Mouse (Mus musculus) midbrain, postnatal 0 days (tissue): ENCODE measurements around the gene Zfhx3. TPM values are rescaled to one million over a fixed set of nuclear protein-coding genes. Genes with fewer than 3 reads are reported as not detected.

Source experiments
- ATAC-seq: fragments of 200-750 bp; cut with Nextera tagmentation; 2 replicates; pipeline ENCODE4 v1.8.0; 2017; ENCODE audit warnings: moderate number of reproducible peaks, mild to moderate bottlenecking, moderate TSS enrichment, moderate library complexity; ENCODE audit not compliant: low FRiP score
- DNase-seq: peaks from one replicate; pipeline ENCODE4 v3.0.0-alpha.2; 2015; ENCODE audit warnings: low spot score
- H3K27ac ChIP-seq: fragments of 300-500 bp; sonication (generic); 2 replicates; pipeline ENCODE4 v1.5.1; 2014; ENCODE audit warnings: low read depth, mild to moderate bottlenecking, low read length, mixed read lengths
- H3K27me3 ChIP-seq: fragments of 300-500 bp; sonication (generic); 2 replicates; pipeline ENCODE4 v1.6.1; 2014; ENCODE audit warnings: low read length, control low read depth, mixed read lengths; ENCODE audit not compliant: insufficient read depth
- H3K36me3 ChIP-seq: fragments of 300-500 bp; sonication (generic); 2 replicates; pipeline ENCODE4 v1.6.1; 2014; ENCODE audit warnings: low read length, control low read depth, mixed read lengths; ENCODE audit not compliant: insufficient read depth
- H3K4me1 ChIP-seq: fragments of 300-500 bp; sonication (generic); 2 replicates; pipeline ENCODE4 v1.6.1; 2014; ENCODE audit warnings: mild to moderate bottlenecking, control low read depth, antibody characterized with exemption, low read length, mixed read lengths; ENCODE audit not compliant: insufficient read depth
- H3K4me2 ChIP-seq: fragments of 300-500 bp; sonication (generic); 2 replicates; pipeline ENCODE4 v1.6.1; 2014; ENCODE audit warnings: low read depth, mild to moderate bottlenecking, low read length, mixed read lengths; ENCODE audit not compliant: poor library complexity, severe bottlenecking
- H3K4me3 ChIP-seq: fragments of 300-500 bp; sonication (generic); 2 replicates; pipeline ENCODE4 v1.5.1; 2014; ENCODE audit warnings: low read depth, mild to moderate bottlenecking, low read length, moderate library complexity
- H3K9ac ChIP-seq: fragments of 300-500 bp; sonication (generic); replicated peaks from 2 replicates; pipeline ENCODE4 v1.6.1; 2014; ENCODE audit warnings: mild to moderate bottlenecking, low read length, moderate library complexity, mixed read lengths; ENCODE audit not compliant: poor library complexity, severe bottlenecking
- H3K9me3 ChIP-seq: fragments of 300-500 bp; sonication (generic); 2 replicates; pipeline ENCODE4 v1.6.1; 2016; ENCODE audit warnings: low read length, control low read depth
- CTCF ChIP-seq: IDR thresholded peaks from 2 replicates; pipeline ENCODE4 v1.5.1; 2016; ENCODE audit warnings: antibody characterized with exemption, mild to moderate bottlenecking
- WGBS: fragments of 180-500 bp; shearing (Covaris S2); extraction: QIAGEN DNeasy Blood & Tissue Kit; methylation state at CpG from one replicate; pipeline ENCODE4 v1.1.7; 2014; 5-methylcytosine and 5-hydroxymethylcytosine counted together
- polyA plus RNA-seq: library from polyadenylated mRNA; unstranded; fragments of >200 nt; fragmentation: Nextera tagmentation; extraction: Ambion mirVana; gene quantifications from 2 replicates; pipeline ENCODE4 v1.2.1, GENCODE M21; 2015
- total RNA-seq: library from RNA; depleted of rRNA; stranded (reverse); fragments of >200 nt; gene quantifications from 2 replicates; pipeline ENCODE4 v1.2.3, GENCODE M21; 2014

Zfhx3 gene
- total and polyA plus RNA-seq, 2 experiments from 2014 or later: 33.1 to 44.5 TPM

- Histone ChIP-seq H3K27me3 (no peaks in the 10 kb centered on the region), H3K9ac (no peak overlapping the region), H3K4me2 (no peak overlapping the region), H3K27ac (no peak overlapping the region), H3K4me1 (no peaks in the 10 kb centered on the region), H3K9me3 (no peaks in the 10 kb centered on the region), H3K4me3 (no peak overlapping the region), H3K36me3 (no peaks in the 10 kb centered on the region)
- ATAC-seq: no peak
- TF ChIP-seq CTCF: no peak
- 64% methylated on average over 6 of the region's 6 CpGs for WGBS
- no peak for DNase-seq
Observed at GRCm38 (mm10) chr8:108563420-108563819, 621.0 kb downstream of the Zfhx3 start.

DNA sequence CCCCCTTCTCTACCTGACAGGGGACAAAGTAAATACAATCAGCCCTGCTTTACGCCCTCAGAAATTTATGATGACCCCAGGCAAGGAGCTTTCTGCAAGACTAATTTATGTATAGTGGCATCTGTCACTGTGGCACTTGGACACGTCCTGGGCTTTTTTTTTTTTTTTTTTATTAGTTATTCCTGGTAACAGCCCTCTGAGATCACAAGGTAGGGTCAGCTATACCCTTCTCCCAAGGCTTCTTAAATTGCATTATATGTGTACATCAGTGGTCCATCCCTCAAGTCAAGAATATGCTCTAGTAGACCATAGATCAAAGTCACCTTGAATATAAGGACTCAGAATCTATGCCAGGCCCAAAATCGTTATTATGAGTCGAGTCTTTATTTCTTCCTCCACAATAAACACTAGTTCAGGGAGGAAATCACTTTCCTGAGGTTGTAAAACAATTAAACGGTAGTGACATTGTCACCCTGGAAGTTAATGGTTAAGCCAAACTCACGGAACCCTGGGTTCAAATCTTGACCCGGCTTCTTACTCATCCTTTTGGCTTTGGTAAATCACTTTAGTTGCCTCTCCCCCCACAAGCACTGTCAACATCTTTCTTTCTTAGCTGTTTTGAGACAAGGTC, 621.6 kb downstream of the Zfhx3 start:
- 85% methylated on average over 7 of the region's 7 CpGs for WGBS
- no peak for TF ChIP-seq CTCF
- Histone ChIP-seq H3K27ac (no peak overlapping the region), H3K4me3 (no peak overlapping the region), H3K27me3 (no peaks in the 10 kb centered on the region), H3K9me3 (no peaks in the 10 kb centered on the region), H3K9ac (no peak overlapping the region), H3K4me2 (no peak overlapping the region), H3K36me3 (no peaks in the 10 kb centered on the region), H3K4me1 (no peaks in the 10 kb centered on the region)
- no peak for ATAC-seq
- no peak for DNase-seq

DNA sequence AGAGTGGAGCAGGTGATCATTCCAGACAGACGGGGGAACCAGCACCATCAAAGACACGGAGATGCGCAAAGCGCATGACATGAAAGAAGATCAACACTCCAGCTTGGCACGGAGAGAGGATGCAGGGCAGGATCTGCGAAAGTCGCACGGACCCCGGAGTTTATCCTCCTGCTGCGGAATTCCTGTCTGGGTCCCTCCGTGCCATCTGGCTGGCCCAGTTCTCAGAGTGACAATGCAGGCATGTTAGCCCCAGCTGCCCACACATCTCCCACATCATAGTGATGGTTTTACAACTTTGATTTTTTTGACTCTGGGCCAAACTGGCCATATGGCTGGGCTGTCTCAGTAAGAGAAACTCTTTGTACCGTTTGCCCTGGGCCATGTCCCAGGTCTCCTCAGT, 623.6 kb downstream of the Zfhx3 start:
- DNase-seq (peak; percentile 61), ATAC-seq (no peak)
- H3K36me3 ChIP-seq: no peaks in the 10 kb centered on the region
- no peaks in the 10 kb centered on the region for H3K27me3 ChIP-seq
- H3K4me2 ChIP-seq: no peak overlapping the region
- no peak overlapping the region for H3K27ac ChIP-seq
- no peak overlapping the region for H3K9ac ChIP-seq
- no peaks in the 10 kb centered on the region for H3K9me3 ChIP-seq
- TF ChIP-seq CTCF: no peak
- no peak overlapping the region for H3K4me3 ChIP-seq
- H3K4me1 ChIP-seq: no peaks in the 10 kb centered on the region
- 56% methylated on average over 12 of the region's 12 CpGs for WGBS

DNA sequence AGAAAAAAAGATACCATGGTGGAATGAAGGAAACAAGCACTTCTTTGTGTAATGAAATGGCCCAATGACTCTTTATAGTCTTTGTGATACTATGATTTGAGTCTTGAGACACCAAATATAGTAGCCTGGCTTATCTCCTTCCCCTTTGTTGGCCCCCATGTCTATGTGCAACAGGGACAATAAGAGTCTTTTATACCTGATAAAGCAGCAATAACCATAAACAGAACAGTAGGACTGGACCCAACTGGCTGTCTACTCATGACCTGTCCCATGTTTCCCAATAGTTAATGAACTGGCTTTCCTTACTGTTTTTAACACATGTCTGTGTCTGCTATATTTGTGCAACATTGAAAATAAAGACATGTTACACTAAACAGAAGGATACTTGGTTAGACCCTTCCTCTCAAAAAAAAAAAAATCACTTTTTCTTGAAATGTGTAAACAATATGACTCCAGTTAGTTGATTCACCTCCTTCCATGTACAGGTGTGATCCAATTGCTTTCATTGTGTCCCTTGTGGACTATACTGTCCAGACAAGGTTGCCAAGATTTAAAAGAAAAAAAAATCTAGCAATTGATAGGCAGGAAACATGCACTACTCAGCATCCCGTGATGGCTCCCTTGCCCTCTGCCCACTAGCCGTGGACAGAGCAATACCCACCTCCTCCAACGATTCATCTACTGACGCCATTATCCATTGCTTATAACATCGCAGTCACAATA, 631.0 kb downstream of the Zfhx3 start:
- ATAC-seq (no peak), DNase-seq (no peak)
- H3K9me3 ChIP-seq: no peaks in the 10 kb centered on the region
- H3K4me2 ChIP-seq: no peak overlapping the region
- peaks cover 4% of the 10 kb centered on the region; the same call in 1 of the 2 replicates for H3K4me1 ChIP-seq
- no peaks in the 10 kb centered on the region for H3K36me3 ChIP-seq
- H3K4me3 ChIP-seq: no peak overlapping the region
- TF ChIP-seq CTCF: no peak
- whole genome bisulfite sequencing: 86% methylated on average over 5 of the region's 5 CpGs
- no peaks in the 10 kb centered on the region for H3K27me3 ChIP-seq
- no peak overlapping the region for H3K27ac ChIP-seq
- H3K9ac ChIP-seq: no peak overlapping the region

DNA sequence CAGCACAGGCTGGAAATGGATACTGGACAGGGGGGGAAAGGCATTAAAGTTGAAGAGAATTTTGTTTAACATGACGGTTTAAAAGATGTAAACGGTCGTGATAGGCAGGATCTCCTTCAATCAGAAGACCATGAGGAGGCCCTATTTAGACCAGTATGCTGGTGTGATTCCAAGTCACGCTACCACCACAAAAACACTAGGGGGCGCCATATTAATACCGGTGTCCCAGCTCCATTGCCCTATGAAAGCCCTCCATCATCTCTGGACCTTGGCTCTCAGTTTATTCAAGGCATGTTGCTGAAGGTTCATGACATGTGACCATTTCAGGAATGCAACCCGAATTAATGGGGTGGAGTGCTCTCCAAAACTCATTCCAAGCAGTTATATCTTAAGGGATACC, 631.7 kb downstream of the Zfhx3 start:
- no peak overlapping the region for H3K27ac ChIP-seq
- H3K4me1 ChIP-seq: peaks cover 4% of the 10 kb centered on the region; the same call in 1 of the 2 replicates
- no peak overlapping the region for H3K9ac ChIP-seq
- no peak overlapping the region for H3K4me2 ChIP-seq
- DNase-seq (no peak), ATAC-seq (no peak)
- H3K9me3 ChIP-seq: no peaks in the 10 kb centered on the region
- TF ChIP-seq CTCF: peak; percentile 54
- WGBS: 49% methylated on average over 7 of the region's 7 CpGs
- H3K4me3 ChIP-seq: no peak overlapping the region
- no peaks in the 10 kb centered on the region for H3K36me3 ChIP-seq
- H3K27me3 ChIP-seq: no peaks in the 10 kb centered on the region

- Histone ChIP-seq H3K27me3 (no peaks in the 10 kb centered on the region), H3K36me3 (no peaks in the 10 kb centered on the region), H3K4me2 (no peak overlapping the region), H3K9me3 (no peaks in the 10 kb centered on the region), H3K4me1 (peaks cover 4% of the 10 kb centered on the region; the same call in 1 of the 2 replicates), H3K27ac (no peak overlapping the region), H3K9ac (no peak overlapping the region), H3K4me3 (no peak overlapping the region)
- 39% methylated on average over 7 of the region's 7 CpGs for WGBS
- TF ChIP-seq CTCF: no peak
- DNase-seq (no peak), ATAC-seq (no peak)
Observed at GRCm38 (mm10) chr8:108577571-108577970, 635.1 kb downstream of the Zfhx3 start.
